ENCODE assay signal across 12 mouse cellular contexts in the genomic region with DNA sequence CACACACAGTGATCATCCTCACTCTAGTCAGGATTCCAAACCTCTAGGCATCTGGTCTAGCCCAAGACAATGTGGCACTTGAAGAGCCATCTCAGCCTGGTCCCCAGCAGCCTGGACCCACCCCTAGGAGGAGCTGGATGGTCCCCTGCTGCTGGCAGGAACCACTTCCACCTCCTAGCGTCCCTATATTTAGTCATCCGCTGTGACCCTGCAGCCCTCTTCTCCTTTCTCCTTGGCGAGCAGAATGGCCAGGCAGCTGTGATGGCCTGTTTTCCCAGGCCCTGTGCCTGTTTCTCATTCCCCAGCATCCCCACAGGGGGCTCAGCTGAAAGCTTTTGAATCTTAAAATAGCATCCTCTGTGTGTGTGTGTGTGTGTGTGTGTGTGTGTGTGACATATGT. TPM values are rescaled to one million over a fixed set of nuclear protein-coding genes. Genes with fewer than 3 reads are reported as not detected.
A peak's percentile ranks its signal among the peaks of the same experiment; 100 is the strongest.
DNase-seq lines count a peak whose midpoint lies in the region; ATAC-seq and TF ChIP-seq lines count a peak whose summit lies in the region.
"Had no signal": no experiment of that assay in that cellular context is flagged by ENCODE, and none has a peak within 500 bp of the region (broad histone marks: within the 10 kb centered on the region; RNA-seq: fewer than 3 reads in every experiment).

No protein-coding gene starts in this region.

- no peak overlapping the region for H3K4me2 ChIP-seq in heart, postnatal 0 days (ENCODE audit: low read depth, low read length)
- H3K4me2 ChIP-seq: limb, embryonic 13.5 days had no signal

- H3K27ac ChIP-seq in kidney, adult 2 months (ENCODE audit: insufficient read depth, low read depth, low read length) = no peak overlapping the region
- H3K27ac ChIP-seq in heart, postnatal 0 days (ENCODE audit: low read depth) = peak overlapping the region; percentile 36; the same call in 1 of the 2 replicates
- H3K27ac ChIP-seq: left cerebral cortex, adult 2 months; limb, embryonic 13.5 days had no signal

- no peak for TF ChIP-seq POLR2A in kidney, adult 2 months (IDR thresholded peaks at IDR 0.05; ENCODE audit: low read depth, low read length)

- TF ChIP-seq CTCF in kidney, adult 2 months (conservative IDR thresholded peaks at IDR 0.05; ENCODE audit: insufficient read depth, insufficient read length, low read depth, low read length) = no peak
- peak; percentile 14 for TF ChIP-seq CTCF in heart, postnatal 0 days (IDR thresholded peaks at IDR 0.05; ENCODE audit: low read depth)

- H3K27me3 ChIP-seq in kidney, adult 2 months (replicated peaks; ENCODE audit: control insufficient read depth, insufficient read depth, low read length) = no peaks in the 10 kb centered on the region
- no peaks in the 10 kb centered on the region for H3K27me3 ChIP-seq in heart, postnatal 0 days (ENCODE audit: control insufficient read depth, insufficient read depth, low read length)
- H3K27me3 ChIP-seq: CH12.LX; limb, embryonic 13.5 days had no signal

- ATAC-seq in common myeloid progenitor, adult 5-6 weeks (replicated peaks; ENCODE audit: low read depth, poor library complexity, severe bottlenecking) = peak; percentile 78
- peak; percentile 65 for ATAC-seq in heart, postnatal 0 days (ENCODE audit: insufficient read depth, low read depth)
- no peak for ATAC-seq in frontal cortex, adult (ENCODE audit: low TSS enrichment)
- no peak for ATAC-seq in cerebellum, adult (ENCODE audit: insufficient number of reproducible peaks, low FRiP score, low TSS enrichment)

- no peak overlapping the region for H3K4me3 ChIP-seq in kidney, adult 2 months (ENCODE audit: insufficient read depth, low read depth, low read length)
- no peak overlapping the region for H3K4me3 ChIP-seq in heart, postnatal 0 days (ENCODE audit: low read depth, low read length)
- H3K4me3 ChIP-seq: left cerebral cortex, adult 2 months; limb, embryonic 13.5 days had no signal

- no peak for TF ChIP-seq EP300 in heart, postnatal 0 days (IDR thresholded peaks at IDR 0.05; ENCODE audit: low read depth)

- no peak overlapping the region for H3K9ac ChIP-seq in heart, postnatal 0 days (replicated peaks; ENCODE audit: low read depth, low read length)
- H3K9ac ChIP-seq: limb, embryonic 13.5 days had no signal

- no peaks in the 10 kb centered on the region for H3K4me1 ChIP-seq in kidney, adult 2 months (ENCODE audit: control insufficient read depth, insufficient read depth, low read length)
- H3K4me1 ChIP-seq in heart, postnatal 0 days (ENCODE audit: control insufficient read depth, insufficient read depth) = peaks cover 27% of the 10 kb centered on the region

- no peaks in the 10 kb centered on the region for H3K36me3 ChIP-seq in kidney, adult 2 months (ENCODE audit: control insufficient read depth, insufficient read depth, low read length)
- H3K36me3 ChIP-seq in heart, postnatal 0 days (replicated peaks; ENCODE audit: control insufficient read depth, insufficient read depth, low read length) = no peaks in the 10 kb centered on the region
- H3K36me3 ChIP-seq: limb, embryonic 13.5 days had no signal

- peak; percentile 20 for DNase-seq in kidney, adult 2 months
- no peak for DNase-seq in kidney, adult 9 months
- DNase-seq in heart, adult 18-20 months = peak; percentile 55 to 73
- DNase-seq in heart, postnatal 0 days (ENCODE audit: low spot score) = peak; percentile 45
- DNase-seq: cerebellum, postnatal 25 days; lung, postnatal 36 days had no signal

- H3K9me3 ChIP-seq in heart, postnatal 0 days (replicated peaks; ENCODE audit: control insufficient read depth, low read length) = no peaks in the 10 kb centered on the region
- H3K9me3 ChIP-seq: limb, embryonic 13.5 days had no signal

- WGBS in kidney, adult 2 months = 48% methylated on average over 3 of the region's 3 CpGs
- 9% methylated on average over 3 of the region's 3 CpGs for WGBS in heart, postnatal 0 days

RNA-seq across cellular contexts. Expression of a gene that starts 59.8 kb away (rescaled TPM):
- 22.1 and 24.7 TPM in 2 replicates for polyA plus RNA-seq in kidney, adult 2 months (2012; rRNA removed)
- not detected in 2 replicates for total RNA-seq in common myeloid progenitor, adult 5-6 weeks (2017)
- 1 to 10 TPM; 7.5 to 8.0 TPM for total RNA-seq in heart, adult 18-20 months (2021)
- total RNA-seq in heart, postnatal 0 days (2014; rRNA removed; ENCODE audit: low replicate concordance) = 10.3 and 11.4 TPM in 2 replicates
- 4.6 and 5.7 TPM in 2 replicates for polyA plus RNA-seq in heart, postnatal 0 days (2015; fragmentation: Nextera tagmentation; extraction: Ambion mirVana)

Comparison
In these comparisons a context has a peak if more than half of its experiments do, and no peak if none do; other contexts are left out.
1. ATAC-seq: peak in common myeloid progenitor, adult 5-6 weeks (single experiment) and heart, postnatal 0 days (single experiment); none in frontal cortex, adult (single experiment) and cerebellum, adult (single experiment).